Mouse (Mus musculus) left cerebral cortex, adult 2 months (tissue): Measurements from ENCODE around the gene Fam240a. TPM values are rescaled to one million over a fixed set of nuclear protein-coding genes. Genes with fewer than 3 reads are reported as not detected.

Experiments used
- DNase-seq, 2 experiments: peaks; one replicate each; pipeline ENCODE4 v3.0.0; 2021 to 2022; ENCODE audit warnings: low spot score in 2 of 2, mixed read lengths in 1 of 2; ENCODE audit errors: extremely low spot score in 1 of 2
- H3K27ac ChIP-seq: fragments of 200-600 bp; 2 replicates; pipeline ENCODE4 v1.8.1; 2022
- H3K4me3 ChIP-seq: fragments of 200-600 bp; 2 replicates; pipeline ENCODE4 v1.8.1; 2022
- CTCF ChIP-seq: fragments of 200-600 bp; IDR thresholded peaks from 2 replicates; pipeline ENCODE4 v1.8.1; 2022; ENCODE audit warnings: antibody characterized with exemption, mild to moderate bottlenecking, moderate library complexity
- intact Hi-C: fragments of 180-260 bp; cut with DNase I; formaldehyde crosslinking; loops from one replicate; pipeline ENCODE4 v1.15.1; 2025
- total RNA-seq, 2 experiments: library from RNA; stranded (reverse); gene quantifications; 2 replicates each; pipeline ENCODE4 v1.2.3; 2021

The Fam240a gene
- total RNA-seq, 2 experiments from 2014 or later = not detected

GRCm38 (mm10) chr9:110952931-110953549, 36.4 kb upstream of the Fam240a start:
- Histone ChIP-seq H3K4me3 (peak overlapping the region; percentile 70), H3K27ac (peak overlapping the region; percentile 89)
- no peak for DNase-seq
- TF ChIP-seq CTCF = no peak
- intact Hi-C loops = no loop called here

- intact Hi-C loops = no loop called here
- Histone ChIP-seq H3K27ac (no peak overlapping the region), H3K4me3 (no peak overlapping the region)
- DNase-seq = no peak
- no peak for TF ChIP-seq CTCF
These were observed 35.7 kb upstream of the Fam240a start for GRCm38 (mm10) chr9:110952398-110952797.

DNA sequence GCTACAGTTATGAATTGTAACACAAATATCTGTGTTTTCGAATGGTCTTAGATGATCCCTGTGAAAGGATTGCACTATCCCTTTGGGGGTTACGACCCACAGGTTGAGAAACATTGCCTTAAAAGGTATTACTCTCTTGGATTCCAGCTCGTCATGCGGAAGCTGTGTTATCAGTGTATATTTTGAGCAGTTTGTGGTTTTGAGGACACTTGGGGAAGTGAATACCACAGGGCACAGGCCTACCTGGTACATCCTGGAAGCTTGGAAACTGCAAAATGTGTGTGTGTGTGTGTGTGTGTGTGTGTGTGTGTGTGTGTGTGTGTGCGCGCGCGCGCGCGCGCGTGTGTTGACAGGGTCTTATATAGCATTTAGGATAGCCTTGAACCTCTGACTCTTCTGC, 35.2 kb upstream of the Fam240a start:
- intact Hi-C loops = no loop called here
- DNase-seq = no peak
- TF ChIP-seq CTCF = no peak

GRCm38 (mm10) chr9:110951397-110951796, 34.7 kb upstream of the Fam240a start, which contains the start of gene Lrrc2:
Lrrc2 (plus strand) TSS chr9:110951545.
- intact Hi-C loops = no loop called here
- DNase-seq = no peak
- no peak for TF ChIP-seq CTCF

More for the DNA sequence above, 35.2 kb upstream of the Fam240a start:
- H3K27ac ChIP-seq = no peak overlapping the region
- H3K4me3 ChIP-seq = no peak overlapping the region

DNA sequence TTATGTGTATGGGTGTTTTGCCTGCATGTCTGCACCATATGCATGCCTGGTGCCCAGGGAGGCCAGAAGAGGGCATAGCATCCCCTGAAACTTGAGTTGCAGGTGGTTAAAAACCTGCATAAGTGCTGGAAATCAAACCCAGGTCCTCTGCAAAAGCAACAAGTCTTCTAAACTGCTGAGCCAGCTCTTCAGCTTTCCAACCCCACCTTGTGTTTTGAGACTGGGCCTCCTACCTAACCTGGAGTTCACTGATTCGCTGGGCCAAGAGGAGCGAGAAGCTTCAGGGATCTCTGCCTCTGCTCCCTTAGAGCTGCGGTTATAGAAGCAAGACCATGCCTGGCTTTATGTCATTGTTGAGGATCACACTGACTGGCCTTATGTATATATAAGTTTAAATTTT, 33.4 kb upstream of the Fam240a start:
- intact Hi-C loops = no loop called here
- DNase-seq = no peak
- TF ChIP-seq CTCF = no peak
- Histone ChIP-seq H3K27ac (no peak overlapping the region), H3K4me3 (no peak overlapping the region)

More at GRCm38 (mm10) chr9:110951397-110951796, 34.7 kb upstream of the Fam240a start, which contains the start of gene Lrrc2:
- Histone ChIP-seq H3K4me3 (no peak within 1 kb of the TSS), H3K27ac (no peak within 1 kb of the TSS)

DNA sequence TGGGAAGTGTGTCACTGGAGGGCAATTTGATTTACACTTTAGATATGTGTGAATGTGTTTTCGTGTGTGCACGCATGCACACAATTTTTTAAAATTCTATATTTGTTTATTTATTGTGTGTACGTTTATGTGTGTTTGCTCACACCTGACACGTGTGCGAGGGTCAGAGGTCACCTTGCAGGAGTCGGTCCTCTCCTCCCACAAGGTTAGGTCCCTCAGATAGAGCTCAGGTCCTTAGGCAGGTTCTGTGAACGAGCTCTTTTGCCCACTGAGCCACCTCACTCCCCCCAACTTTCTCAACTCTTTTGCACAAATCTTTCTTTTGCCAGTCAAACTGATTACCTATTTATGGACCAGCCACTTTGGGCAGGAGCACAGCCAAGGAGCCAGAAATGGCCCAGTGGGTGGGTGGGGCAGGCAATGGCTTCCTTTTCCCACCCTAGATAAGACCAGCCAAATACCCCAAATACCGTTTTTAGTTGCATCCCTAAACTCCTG, 32.2 kb upstream of the Fam240a start:
- intact Hi-C loops = no loop called here
- no peak for TF ChIP-seq CTCF

DNA sequence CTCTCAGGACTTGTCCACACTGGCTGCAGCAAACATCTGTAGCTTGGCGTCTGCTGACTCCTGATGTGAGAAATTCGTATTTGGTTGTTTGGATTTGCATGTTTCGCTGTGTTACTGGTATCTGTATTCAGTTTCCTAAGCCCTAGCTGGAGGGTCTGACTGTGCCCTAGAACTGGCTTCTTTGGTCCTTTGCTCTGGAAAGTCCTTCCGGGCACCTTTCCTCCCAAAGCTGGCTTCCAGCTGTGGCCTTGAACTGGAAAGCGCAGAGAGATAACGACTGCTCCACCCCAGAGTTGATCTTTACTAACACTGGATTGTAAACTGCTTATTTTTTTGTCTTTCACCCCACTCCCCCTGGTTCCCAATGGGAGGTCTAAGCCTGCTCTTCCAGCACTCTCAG, 31.2 kb upstream of the Fam240a start:
- no peak for TF ChIP-seq CTCF

More for the DNA sequence above, 32.2 kb upstream of the Fam240a start:
- no peak overlapping the region for H3K27ac ChIP-seq
- H3K4me3 ChIP-seq = no peak overlapping the region
- DNase-seq = no peak

DNA sequence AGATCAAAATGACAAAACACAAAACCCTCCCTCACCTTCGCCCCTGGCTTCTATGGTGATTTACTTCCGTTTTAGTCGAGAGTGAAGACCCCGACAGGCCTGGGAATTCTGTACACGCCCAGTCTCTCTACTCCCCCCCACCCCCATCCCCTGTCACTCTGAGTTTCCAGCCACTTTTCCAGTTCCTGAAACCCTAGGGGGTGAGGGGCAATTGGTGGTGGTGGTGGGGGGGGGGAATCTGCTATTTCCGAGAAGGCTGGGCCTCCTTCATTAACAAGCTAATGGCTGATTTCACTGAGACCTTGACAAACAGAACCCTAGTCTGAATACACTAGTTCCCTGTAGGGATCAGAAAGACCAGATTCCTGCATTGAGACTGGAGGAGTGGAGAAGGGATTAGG, 30.6 kb upstream of the Fam240a start:
- intact Hi-C loops = no loop called here
- Histone ChIP-seq H3K27ac (no peak overlapping the region), H3K4me3 (no peak overlapping the region)
- DNase-seq = no peak
- TF ChIP-seq CTCF = no peak

More for the DNA sequence above, 31.2 kb upstream of the Fam240a start:
- H3K27ac ChIP-seq = no peak overlapping the region
- intact Hi-C loops = no loop called here
- no peak overlapping the region for H3K4me3 ChIP-seq
- no peak for DNase-seq

DNA sequence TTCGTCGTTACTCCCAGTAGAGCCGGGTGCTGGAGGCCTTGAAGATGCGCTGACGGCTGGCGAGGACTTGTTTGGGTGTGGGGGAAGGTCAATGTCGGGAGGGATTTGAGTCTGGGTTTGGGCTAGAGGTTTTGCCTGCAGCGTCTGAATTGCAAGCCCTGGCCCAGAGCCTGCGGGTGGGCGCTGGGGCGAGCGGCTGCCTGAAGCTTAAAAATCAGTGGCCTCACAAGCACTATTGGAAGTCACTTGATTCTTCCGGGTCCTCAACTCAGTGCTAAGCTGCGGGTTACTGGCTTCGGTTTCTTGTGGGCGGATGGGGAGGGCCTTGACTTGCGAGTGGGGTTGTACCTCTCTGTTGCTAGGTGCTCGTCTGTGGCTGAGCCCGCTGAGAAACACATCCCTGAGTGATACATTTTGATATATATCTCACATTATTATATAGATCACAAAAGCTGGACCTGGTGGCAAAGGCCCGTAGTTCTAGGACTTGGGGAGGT, 29.9 kb upstream of the Fam240a start:
- Histone ChIP-seq H3K27ac (no peak overlapping the region), H3K4me3 (no peak overlapping the region)
- DNase-seq = no peak
- intact Hi-C loops = no loop called here
- no peak for TF ChIP-seq CTCF

GRCm38 (mm10) chr9:110945926-110946325, 29.3 kb upstream of the Fam240a start, which contains the start of gene Tdgf1:
Tdgf1 (minus strand) TSS chr9:110946158.
- intact Hi-C loops = no loop called here
- Histone ChIP-seq H3K27ac (no peak within 1 kb of the TSS), H3K4me3 (no peak within 1 kb of the TSS)
- TF ChIP-seq CTCF = no peak
- no peak for DNase-seq

DNA sequence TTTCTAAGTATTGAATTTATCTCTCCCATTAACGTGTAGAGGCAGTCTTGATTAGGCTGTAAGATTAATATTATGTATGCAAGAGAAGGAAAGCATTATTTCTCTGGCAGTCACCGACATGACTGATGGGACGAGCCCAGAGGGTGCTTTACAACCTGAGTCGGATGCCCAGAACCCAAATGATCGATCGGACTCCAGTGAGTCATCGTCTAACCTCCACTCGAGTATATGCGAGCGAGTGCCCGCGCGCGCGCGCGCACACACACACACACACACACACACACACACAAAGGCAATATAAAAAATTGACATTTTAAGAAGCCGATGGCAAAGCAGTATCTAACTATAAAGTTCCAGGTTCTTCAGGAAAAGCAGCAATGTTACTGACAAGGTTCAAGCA, 28.7 kb upstream of the Fam240a start:
- TF ChIP-seq CTCF = no peak
- no peak for DNase-seq
- Histone ChIP-seq H3K27ac (no peak overlapping the region), H3K4me3 (no peak overlapping the region)
- intact Hi-C loops = no loop called here

DNA sequence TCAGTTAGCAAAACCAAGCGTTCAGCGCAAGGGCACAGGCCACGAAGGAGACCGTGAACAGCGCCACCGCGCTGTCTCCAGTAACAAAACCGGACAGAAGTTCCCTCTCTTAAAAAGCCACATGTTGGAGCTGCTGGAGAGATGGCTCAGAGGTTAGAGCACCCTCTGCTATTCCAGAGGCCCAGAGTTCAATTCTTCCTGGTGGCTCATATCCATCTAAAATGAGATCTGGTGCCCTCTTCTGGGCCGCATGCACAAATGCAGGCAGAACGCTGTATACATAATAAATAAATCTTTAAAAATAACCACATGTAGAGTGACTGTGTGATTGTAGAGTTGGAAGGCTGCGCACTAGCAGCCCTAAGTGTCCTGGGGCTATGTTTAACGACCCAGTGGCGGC, 27.6 kb upstream of the Fam240a start:
- peak; percentile 67 for TF ChIP-seq CTCF
- intact Hi-C loops = no loop called here
- DNase-seq = no peak
- Histone ChIP-seq H3K4me3 (no peak overlapping the region), H3K27ac (no peak overlapping the region)
